Mouse (Mus musculus): Measurements from ENCODE around the gene Csrp2. TPM values are rescaled to one million over a fixed set of nuclear protein-coding genes. Genes with fewer than 3 reads are reported as not detected.
A peak's percentile ranks its signal among the peaks of the same experiment; 100 is the strongest.

Gene Csrp2
- total RNA-seq, 2 experiments from 2014 or later: 38.3 to 85.8 TPM

- no peak for ATAC-seq (replicated peaks; ENCODE audit: poor library complexity, severe bottlenecking)
Observed at GRCm38 (mm10) chr10:110962172-110962571, 42.6 kb downstream of the Csrp2 start.

GRCm38 (mm10) chr10:110971044-110971443 is 51.5 kb downstream of the Csrp2 start:
- no peak for ATAC-seq (replicated peaks; ENCODE audit: poor library complexity, severe bottlenecking)

- ATAC-seq (replicated peaks; ENCODE audit: poor library complexity, severe bottlenecking): no peak
Observed at GRCm38 (mm10) chr10:110971483-110971882, 51.9 kb downstream of the Csrp2 start.

- ATAC-seq (replicated peaks; ENCODE audit: poor library complexity, severe bottlenecking): no peak
Observed at GRCm38 (mm10) chr10:110971998-110972397, 52.4 kb downstream of the Csrp2 start.

GRCm38 (mm10) chr10:110974463-110974862 is 54.9 kb downstream of the Csrp2 start:
- peak; percentile 66; the same call in 1 of the 2 replicates for ATAC-seq (replicated peaks; ENCODE audit: poor library complexity, severe bottlenecking)

GRCm38 (mm10) chr10:110974885-110975284 is 55.3 kb downstream of the Csrp2 start:
- no peak for ATAC-seq (replicated peaks; ENCODE audit: poor library complexity, severe bottlenecking)

- peak; percentile 85 for ATAC-seq (replicated peaks; ENCODE audit: poor library complexity, severe bottlenecking)
Observed at GRCm38 (mm10) chr10:110976046-110976445, 56.5 kb downstream of the Csrp2 start.

GRCm38 (mm10) chr10:110977379-110977778 is 57.8 kb downstream of the Csrp2 start:
- ATAC-seq (replicated peaks; ENCODE audit: poor library complexity, severe bottlenecking): no peak

GRCm38 (mm10) chr10:110979431-110979830 is 59.8 kb downstream of the Csrp2 start:
- ATAC-seq (replicated peaks; ENCODE audit: poor library complexity, severe bottlenecking): no peak

GRCm38 (mm10) chr10:110980441-110980840 is 60.9 kb downstream of the Csrp2 start:
- ATAC-seq (replicated peaks; ENCODE audit: poor library complexity, severe bottlenecking): no peak

GRCm38 (mm10) chr10:110982771-110983170 is 63.2 kb downstream of the Csrp2 start:
- ATAC-seq (replicated peaks; ENCODE audit: poor library complexity, severe bottlenecking): no peak

- ATAC-seq (replicated peaks; ENCODE audit: poor library complexity, severe bottlenecking): no peak
Observed at GRCm38 (mm10) chr10:110986682-110987081, 67.1 kb downstream of the Csrp2 start.

Other genes with a start within 250 kb of the Csrp2 start
- 7.5 and 12.5 TPM in 2 replicates for gene E2f7, start 174.3 kb upstream of the Csrp2 start, total RNA-seq (2014; fragmentation: Nextera tagmentation)
- 5.0 and 5.8 TPM in 2 replicates for gene E2f7, start 174.3 kb upstream of the Csrp2 start, total RNA-seq (2017)
- gene Zdhhc17, start 90.4 kb downstream of the Csrp2 start, total RNA-seq (2014; fragmentation: Nextera tagmentation): 24.2 and 26.7 TPM in 2 replicates
- gene Zdhhc17, start 90.4 kb downstream of the Csrp2 start, total RNA-seq (2017): 15.3 and 22.0 TPM in 2 replicates
- 60.6 and 67.4 TPM in 2 replicates for gene Osbpl8, start 245.0 kb downstream of the Csrp2 start, total RNA-seq (2014; fragmentation: Nextera tagmentation)
- 90.3 and 112 TPM in 2 replicates for gene Osbpl8, start 245.0 kb downstream of the Csrp2 start, total RNA-seq (2017)